Mouse (Mus musculus) embryonic facial prominence, embryonic 12.5 days (tissue): ENCODE results near the gene Itih5. TPM values are rescaled to one million over a fixed set of nuclear protein-coding genes. Genes with fewer than 3 reads are reported as not detected.

Source experiments
- ATAC-seq: fragments of 200-750 bp; cut with Nextera tagmentation; 2 replicates; pipeline ENCODE4 v1.8.0; 2017; ENCODE audit not compliant: insufficient number of reproducible peaks, insufficient read depth, low FRiP score, low TSS enrichment
- H3K27ac ChIP-seq: fragments of 300-500 bp; sonication (generic); 2 replicates; pipeline ENCODE4 v1.5.1; 2016; ENCODE audit warnings: mild to moderate bottlenecking
- H3K27me3 ChIP-seq: fragments of 300-500 bp; sonication (generic); 2 replicates; pipeline ENCODE4 v1.6.1; 2016; ENCODE audit warnings: mild to moderate bottlenecking, moderate library complexity
- H3K36me3 ChIP-seq: fragments of 300-500 bp; sonication (generic); 2 replicates; pipeline ENCODE4 v1.6.1; 2016; ENCODE audit warnings: mild to moderate bottlenecking
- H3K4me1 ChIP-seq: fragments of 300-500 bp; sonication (generic); 2 replicates; pipeline ENCODE4 v1.6.1; 2016
- H3K4me2 ChIP-seq: fragments of 300-500 bp; sonication (generic); replicated peaks from 2 replicates; pipeline ENCODE4 v1.6.1; 2016; ENCODE audit warnings: mild to moderate bottlenecking, moderate library complexity
- H3K4me3 ChIP-seq: fragments of 300-500 bp; sonication (generic); 2 replicates; pipeline ENCODE4 v1.5.1; 2016; ENCODE audit warnings: mild to moderate bottlenecking
- H3K9ac ChIP-seq: fragments of 300-500 bp; sonication (generic); 2 replicates; pipeline ENCODE4 v1.6.1; 2016; ENCODE audit warnings: mild to moderate bottlenecking, moderate library complexity
- H3K9me3 ChIP-seq: fragments of 300-500 bp; sonication (generic); 2 replicates; pipeline ENCODE4 v1.6.1; 2016; ENCODE audit warnings: mild to moderate bottlenecking, moderate library complexity
- WGBS: fragments of 180-500 bp; shearing (Covaris S2); methylation state at CpG from one replicate; pipeline ENCODE4 v1.1.7; 2016; 5-methylcytosine and 5-hydroxymethylcytosine counted together
- polyA plus RNA-seq: library from polyadenylated mRNA; unstranded; fragments of >200 nt; fragmentation: Nextera tagmentation; extraction: Ambion mirVana; gene quantifications from 2 replicates; pipeline ENCODE4 v1.2.1, GENCODE M21; 2016

Gene Itih5
- polyA plus RNA-seq, 1 experiment from 2014 or later: 4.1 TPM

- no peak overlapping the region for H3K4me3 ChIP-seq
- H3K27ac ChIP-seq: no peak overlapping the region
- H3K9ac ChIP-seq: no peak overlapping the region
- H3K36me3 ChIP-seq: no peaks in the 10 kb centered on the region
- WGBS: 11% methylated on average over 7 of the region's 7 CpGs
- peaks cover 10% of the 10 kb centered on the region; the same call in 1 of the 2 replicates for H3K4me1 ChIP-seq
- H3K9me3 ChIP-seq: no peaks in the 10 kb centered on the region
- ATAC-seq: no peak
- H3K27me3 ChIP-seq: no peaks in the 10 kb centered on the region
- H3K4me2 ChIP-seq: peak overlapping the region; percentile 22
These were observed 110.6 kb downstream of the Itih5 start for GRCm38 (mm10) chr2:10263909-10264489.

- no peak overlapping the region for H3K4me2 ChIP-seq
- H3K27ac ChIP-seq: no peak overlapping the region
- WGBS: 78% methylated on average over 5 of the region's 5 CpGs
- no peak overlapping the region for H3K4me3 ChIP-seq
- H3K27me3 ChIP-seq: no peaks in the 10 kb centered on the region
- H3K4me1 ChIP-seq: peaks cover 10% of the 10 kb centered on the region; the same call in 1 of the 2 replicates
- H3K9ac ChIP-seq: no peak overlapping the region
- H3K9me3 ChIP-seq: no peaks in the 10 kb centered on the region
- H3K36me3 ChIP-seq: no peaks in the 10 kb centered on the region
- ATAC-seq: no peak
These were observed 112.5 kb downstream of the Itih5 start for GRCm38 (mm10) chr2:10265881-10266280.

- H3K9me3 ChIP-seq: no peaks in the 10 kb centered on the region
- H3K36me3 ChIP-seq: no peaks in the 10 kb centered on the region
- 77% methylated on average over 9 of the region's 9 CpGs for WGBS
- ATAC-seq: no peak
- no peak overlapping the region for H3K4me3 ChIP-seq
- H3K4me2 ChIP-seq: no peak overlapping the region
- no peak overlapping the region for H3K9ac ChIP-seq
- peaks cover 5% of the 10 kb centered on the region; the same call in 1 of the 2 replicates for H3K4me1 ChIP-seq
- no peak overlapping the region for H3K27ac ChIP-seq
- H3K27me3 ChIP-seq: no peaks in the 10 kb centered on the region
These were observed 119.3 kb downstream of the Itih5 start for GRCm38 (mm10) chr2:10272604-10273115.

GRCm38 (mm10) chr2:10273541-10274050 is 120.2 kb downstream of the Itih5 start:
- WGBS: 86% methylated on average over 3 of the region's 3 CpGs
- no peaks in the 10 kb centered on the region for H3K9me3 ChIP-seq
- no peaks in the 10 kb centered on the region for H3K27me3 ChIP-seq
- no peak overlapping the region for H3K27ac ChIP-seq
- peaks cover 5% of the 10 kb centered on the region; the same call in 1 of the 2 replicates for H3K4me1 ChIP-seq
- H3K4me2 ChIP-seq: no peak overlapping the region
- no peaks in the 10 kb centered on the region for H3K36me3 ChIP-seq
- ATAC-seq: no peak
- H3K4me3 ChIP-seq: no peak overlapping the region
- no peak overlapping the region for H3K9ac ChIP-seq

- Histone ChIP-seq H3K9me3 (no peaks in the 10 kb centered on the region), H3K27me3 (no peaks in the 10 kb centered on the region), H3K4me1 (peaks cover 5% of the 10 kb centered on the region; the same call in 1 of the 2 replicates), H3K27ac (no peak overlapping the region), H3K4me3 (no peak overlapping the region), H3K36me3 (no peaks in the 10 kb centered on the region), H3K9ac (no peak overlapping the region), H3K4me2 (no peak overlapping the region)
- 34% methylated on average over 2 of the region's 2 CpGs for WGBS
- ATAC-seq: peak; percentile 91
These were observed 122.8 kb downstream of the Itih5 start for GRCm38 (mm10) chr2:10276194-10276593.

GRCm38 (mm10) chr2:10283686-10284085 is 130.3 kb downstream of the Itih5 start:
- Histone ChIP-seq H3K27me3 (0 out of 2 replicates have a peak, but pooled peaks cover 9% of the 10 kb centered on the region), H3K36me3 (no peaks in the 10 kb centered on the region), H3K9me3 (no peaks in the 10 kb centered on the region), H3K9ac (no peak overlapping the region), H3K4me3 (no peak overlapping the region), H3K27ac (no peak overlapping the region), H3K4me2 (no peak overlapping the region), H3K4me1 (peaks cover 11% of the 10 kb centered on the region)
- WGBS: 34% methylated on average over 5 of the region's 5 CpGs
- no peak for ATAC-seq

- no peaks in the 10 kb centered on the region for H3K36me3 ChIP-seq
- H3K9ac ChIP-seq: no peak overlapping the region
- no peak overlapping the region for H3K27ac ChIP-seq
- peaks cover 11% of the 10 kb centered on the region for H3K4me1 ChIP-seq
- no peak overlapping the region for H3K4me2 ChIP-seq
- no peaks in the 10 kb centered on the region for H3K9me3 ChIP-seq
- H3K27me3 ChIP-seq: 0 out of 2 replicates have a peak, but pooled peaks cover 9% of the 10 kb centered on the region
- no peak for ATAC-seq
- no peak overlapping the region for H3K4me3 ChIP-seq
- WGBS: 2% methylated on average over 10 of the region's 10 CpGs
These were observed 131.4 kb downstream of the Itih5 start for GRCm38 (mm10) chr2:10284636-10285270.

GRCm38 (mm10) chr2:10285975-10286374 is 132.6 kb downstream of the Itih5 start:
- Histone ChIP-seq H3K36me3 (no peaks in the 10 kb centered on the region), H3K4me3 (no peak overlapping the region), H3K27me3 (0 out of 2 replicates have a peak, but pooled peaks cover 9% of the 10 kb centered on the region), H3K4me2 (no peak overlapping the region), H3K4me1 (peaks cover 11% of the 10 kb centered on the region), H3K9ac (no peak overlapping the region), H3K9me3 (no peaks in the 10 kb centered on the region), H3K27ac (no peak overlapping the region)
- WGBS: 16% methylated on average over 11 of the region's 13 CpGs
- ATAC-seq: no peak

- peaks cover 6% of the 10 kb centered on the region; the same call in 1 of the 2 replicates for H3K27me3 ChIP-seq
- H3K4me3 ChIP-seq: no peak overlapping the region
- no peak overlapping the region for H3K27ac ChIP-seq
- 14% methylated on average over 12 of the region's 12 CpGs for WGBS
- peaks cover 10% of the 10 kb centered on the region for H3K4me1 ChIP-seq
- H3K9me3 ChIP-seq: no peaks in the 10 kb centered on the region
- ATAC-seq: no peak
- no peak overlapping the region for H3K4me2 ChIP-seq
- no peaks in the 10 kb centered on the region for H3K36me3 ChIP-seq
- H3K9ac ChIP-seq: no peak overlapping the region
These were observed 134.9 kb downstream of the Itih5 start for GRCm38 (mm10) chr2:10288142-10288831.

- peaks cover 6% of the 10 kb centered on the region; the same call in 1 of the 2 replicates for H3K27me3 ChIP-seq
These were observed 135.5 kb downstream of the Itih5 start for GRCm38 (mm10) chr2:10288881-10289280.

GRCm38 (mm10) chr2:10290115-10290514 is 136.7 kb downstream of the Itih5 start:
- no peak overlapping the region for H3K4me3 ChIP-seq
- no peak for ATAC-seq
- H3K4me1 ChIP-seq: peaks cover under 1% of the 10 kb centered on the region; the same call in 1 of the 2 replicates
- WGBS: 75% methylated on average over 7 of the region's 7 CpGs
- H3K9me3 ChIP-seq: no peaks in the 10 kb centered on the region
- peaks cover 6% of the 10 kb centered on the region; the same call in 1 of the 2 replicates for H3K27me3 ChIP-seq
- no peak overlapping the region for H3K27ac ChIP-seq
- H3K9ac ChIP-seq: no peak overlapping the region
- no peaks in the 10 kb centered on the region for H3K36me3 ChIP-seq
- no peak overlapping the region for H3K4me2 ChIP-seq

More at GRCm38 (mm10) chr2:10288881-10289280, 135.5 kb downstream of the Itih5 start:
- no peaks in the 10 kb centered on the region for H3K36me3 ChIP-seq
- 3% methylated on average over 1 of the region's 1 CpGs for WGBS
- no peaks in the 10 kb centered on the region for H3K9me3 ChIP-seq
- no peak overlapping the region for H3K9ac ChIP-seq
- no peak overlapping the region for H3K4me3 ChIP-seq
- H3K4me1 ChIP-seq: peaks cover 7% of the 10 kb centered on the region
- no peak for ATAC-seq
- H3K4me2 ChIP-seq: no peak overlapping the region
- H3K27ac ChIP-seq: no peak overlapping the region
